Mouse (Mus musculus) liver, embryonic 16.5 days (tissue): Measurements from ENCODE around the gene Tmx2. TPM values are rescaled to one million over a fixed set of nuclear protein-coding genes. Genes with fewer than 3 reads are reported as not detected.
A peak's percentile ranks its signal among the peaks of the same experiment; 100 is the strongest.
"Not testable (repeated sequence)": the region's sequence is repeated elsewhere in the genome, so short reads cannot be mapped to it uniquely, and the experiment has no call there.

Experiments used
- ATAC-seq: fragments of 200-750 bp; cut with Nextera tagmentation; 2 replicates; pipeline ENCODE4 v1.8.0; 2017; ENCODE audit warnings: low read depth, mild to moderate bottlenecking, moderate number of reproducible peaks, moderate library complexity
- H3K27ac ChIP-seq: fragments of 300-500 bp; sonication (generic); 2 replicates; pipeline ENCODE4 v1.5.1; 2014; ENCODE audit warnings: mild to moderate bottlenecking, low read length
- H3K27me3 ChIP-seq: fragments of 300-500 bp; sonication (generic); 2 replicates; pipeline ENCODE4 v1.6.1; 2014; ENCODE audit warnings: low read depth, low read length, mixed read lengths; ENCODE audit not compliant: control insufficient read depth, insufficient read depth
- H3K36me3 ChIP-seq: fragments of 300-500 bp; sonication (generic); 2 replicates; pipeline ENCODE4 v1.6.1; 2014; ENCODE audit warnings: mild to moderate bottlenecking; ENCODE audit not compliant: control insufficient read depth, insufficient read depth
- H3K4me1 ChIP-seq: fragments of 300-500 bp; sonication (generic); 2 replicates; pipeline ENCODE4 v1.6.1; 2014; ENCODE audit warnings: low read depth, low read length, mixed read lengths; ENCODE audit not compliant: control insufficient read depth
- H3K4me2 ChIP-seq: fragments of 300-500 bp; sonication (generic); 2 replicates; pipeline ENCODE4 v1.6.1; 2014; ENCODE audit warnings: low read depth, low read length, mixed read lengths
- H3K4me3 ChIP-seq: fragments of 300-500 bp; sonication (generic); 2 replicates; pipeline ENCODE4 v1.5.1; 2014; ENCODE audit warnings: low read depth, mild to moderate bottlenecking, low read length
- H3K9ac ChIP-seq: fragments of 300-500 bp; sonication (generic); 2 replicates; pipeline ENCODE4 v1.6.1; 2014; ENCODE audit warnings: low read depth, low read length
- H3K9me3 ChIP-seq: fragments of 300-500 bp; sonication (generic); replicated peaks from 2 replicates; pipeline ENCODE4 v1.6.1; 2016; ENCODE audit warnings: low read length; ENCODE audit not compliant: control insufficient read depth
- WGBS: fragments of 180-500 bp; shearing (Covaris S2); extraction: QIAGEN DNeasy Blood & Tissue Kit; methylation state at CpG from one replicate; pipeline ENCODE4 v1.1.7; 2014; ENCODE audit not compliant: insufficient replicate concordance; 5-methylcytosine and 5-hydroxymethylcytosine counted together
- polyA plus RNA-seq: library from polyadenylated mRNA; unstranded; fragments of >200 nt; fragmentation: Nextera tagmentation; extraction: Ambion mirVana; gene quantifications from 2 replicates; pipeline ENCODE4 v1.2.1, GENCODE M21; 2015

The Tmx2 gene
- 69.7 and 76.5 TPM in 2 replicates for polyA plus RNA-seq

- H3K9me3 ChIP-seq, result no peaks in the 10 kb centered on the region
- peak within 1 kb of the TSS; percentile 98 for H3K9ac ChIP-seq
- peaks cover 38% of the 10 kb centered on the region for H3K4me1 ChIP-seq
- no peak for ATAC-seq
- peaks cover 21% of the 10 kb centered on the region for H3K36me3 ChIP-seq
- peak within 1 kb of the TSS; percentile 90 for H3K27ac ChIP-seq
- H3K27me3 ChIP-seq, result no peaks in the 10 kb centered on the region
- H3K4me2 ChIP-seq, result peak within 1 kb of the TSS; percentile 91
- H3K4me3 ChIP-seq, result peak within 1 kb of the TSS; percentile 98
- 10% methylated on average over 8 of the region's 8 CpGs for WGBS
Observed at GRCm38 (mm10) chr2:84679016-84679415, at the start of gene Tmx2. Tmx2 (minus strand) TSS chr2:84679140.

GRCm38 (mm10) chr2:84728191-84728590 lies 49.3 kb upstream of the Tmx2 start:
- H3K27me3 ChIP-seq, H3K9me3 ChIP-seq, ATAC-seq, H3K9ac ChIP-seq, H3K4me3 ChIP-seq: not testable (repeated sequence)
- peaks cover 57% of the 10 kb centered on the region for H3K4me1 ChIP-seq
- peak overlapping the region; percentile 87 for H3K4me2 ChIP-seq
- WGBS, result 81% methylated on average over 5 of the region's 5 CpGs
- peaks cover 25% of the 10 kb centered on the region for H3K36me3 ChIP-seq
- H3K27ac ChIP-seq, result peak overlapping the region; percentile 97

GRCm38 (mm10) chr2:84727172-84727858 lies 48.4 kb upstream of the Tmx2 start, which contains the start of gene Clp1:
Clp1 (minus strand) TSS chr2:84727350.
- peak within 1 kb of the TSS; percentile 79 for H3K9ac ChIP-seq
- H3K36me3 ChIP-seq, result peaks cover 28% of the 10 kb centered on the region
- H3K9me3 ChIP-seq, result no peaks in the 10 kb centered on the region
- peak; percentile 96 for ATAC-seq
- peak within 1 kb of the TSS; percentile 77 for H3K4me3 ChIP-seq
- H3K4me1 ChIP-seq, result peaks cover 49% of the 10 kb centered on the region
- no peaks in the 10 kb centered on the region for H3K27me3 ChIP-seq
- WGBS, result 0% methylated on average over 39 of the region's 39 CpGs
- H3K4me2 ChIP-seq, result peak within 1 kb of the TSS; percentile 87
- peak within 1 kb of the TSS; percentile 97 for H3K27ac ChIP-seq

GRCm38 (mm10) chr2:84726716-84727115 lies 47.8 kb upstream of the Tmx2 start:
- peak overlapping the region; percentile 79 for H3K9ac ChIP-seq
- H3K36me3 ChIP-seq, result peaks cover 30% of the 10 kb centered on the region
- no peaks in the 10 kb centered on the region for H3K9me3 ChIP-seq
- peak overlapping the region; percentile 68 for H3K4me2 ChIP-seq
- H3K4me1 ChIP-seq, result peaks cover 43% of the 10 kb centered on the region
- peak overlapping the region; percentile 77 for H3K4me3 ChIP-seq
- H3K27me3 ChIP-seq, result no peaks in the 10 kb centered on the region
- peak overlapping the region; percentile 97 for H3K27ac ChIP-seq
- ATAC-seq, result no peak
- under 1% methylated on average over 9 of the region's 9 CpGs for WGBS

GRCm38 (mm10) chr2:84725770-84726169 lies 46.8 kb upstream of the Tmx2 start:
- Histone ChIP-seq H3K9ac (peak overlapping the region; percentile 79), H3K4me2 (peak overlapping the region; percentile 68), H3K27ac (peak overlapping the region; percentile 24; the same call in 1 of the 2 replicates), H3K9me3 (no peaks in the 10 kb centered on the region), H3K4me3 (peak overlapping the region; percentile 77), H3K4me1 (peaks cover 42% of the 10 kb centered on the region), H3K36me3 (peaks cover 37% of the 10 kb centered on the region), H3K27me3 (no peaks in the 10 kb centered on the region)
- ATAC-seq, result no peak
- 82% methylated on average over 10 of the region's 10 CpGs for WGBS

GRCm38 (mm10) chr2:84723856-84724255 lies 44.9 kb upstream of the Tmx2 start:
- ATAC-seq, result no peak
- H3K4me3 ChIP-seq, result no peak overlapping the region
- H3K9me3 ChIP-seq, result no peaks in the 10 kb centered on the region
- peak overlapping the region; percentile 17; the same call in 1 of the 2 replicates for H3K27ac ChIP-seq
- H3K4me1 ChIP-seq, result peaks cover 32% of the 10 kb centered on the region
- H3K36me3 ChIP-seq, result peaks cover 37% of the 10 kb centered on the region
- H3K4me2 ChIP-seq, result no peak overlapping the region
- H3K27me3 ChIP-seq, result no peaks in the 10 kb centered on the region
- WGBS, result 92% methylated on average over 14 of the region's 14 CpGs
- H3K9ac ChIP-seq, result no peak overlapping the region

GRCm38 (mm10) chr2:84721182-84721581 lies 42.2 kb upstream of the Tmx2 start:
- Histone ChIP-seq H3K27ac (0 out of 2 replicates have a peak overlapping the region, but pooled peaks have one; percentile 6), H3K36me3 (peaks cover 37% of the 10 kb centered on the region), H3K9ac (no peak overlapping the region), H3K4me2 (0 out of 2 replicates have a peak overlapping the region, but pooled peaks have one; percentile 0), H3K4me3 (no peak overlapping the region), H3K27me3 (no peaks in the 10 kb centered on the region), H3K4me1 (peaks cover 35% of the 10 kb centered on the region), H3K9me3 (no peaks in the 10 kb centered on the region)
- no peak for ATAC-seq
- WGBS, result 28% methylated on average over 3 of the region's 3 CpGs

- Histone ChIP-seq H3K9me3 (no peaks in the 10 kb centered on the region), H3K4me1 (peaks cover 30% of the 10 kb centered on the region), H3K4me3 (no peak overlapping the region), H3K27ac (no peak overlapping the region), H3K4me2 (no peak overlapping the region), H3K36me3 (peaks cover 36% of the 10 kb centered on the region), H3K27me3 (no peaks in the 10 kb centered on the region), H3K9ac (no peak overlapping the region)
- 80% methylated on average over 2 of the region's 2 CpGs for WGBS
- no peak for ATAC-seq
Observed at GRCm38 (mm10) chr2:84720718-84721117, 41.8 kb upstream of the Tmx2 start.

- H3K4me1 ChIP-seq, result peaks cover 26% of the 10 kb centered on the region
- H3K4me3 ChIP-seq, result no peak overlapping the region
- peaks cover 9% of the 10 kb centered on the region for H3K36me3 ChIP-seq
- H3K9ac ChIP-seq, result no peak overlapping the region; the same call in 1 of the 2 replicates
- H3K27me3 ChIP-seq, result no peaks in the 10 kb centered on the region
- peak overlapping the region; percentile 91 for H3K27ac ChIP-seq
- H3K4me2 ChIP-seq, result peak overlapping the region; percentile 96
- no peaks in the 10 kb centered on the region for H3K9me3 ChIP-seq
- no peak for ATAC-seq
- 83% methylated on average over 4 of the region's 4 CpGs for WGBS
Observed at GRCm38 (mm10) chr2:84717357-84717756, 38.4 kb upstream of the Tmx2 start.
